Mouse (Mus musculus): ENCODE data around the gene Rgcc.
A peak's percentile ranks its signal among the peaks of the same experiment; 100 is the strongest.

Rgcc gene

GRCm38 (mm10) chr14:79241656-79242385, 59.6 kb downstream of the Rgcc start:
- DNase-seq (ENCODE audit: low read depth, low spot score) = no peak

GRCm38 (mm10) chr14:79241057-79241570, 60.3 kb downstream of the Rgcc start:
- peak; percentile 35 for DNase-seq (ENCODE audit: low read depth, low spot score)

- no peak for DNase-seq (ENCODE audit: low read depth, low spot score)
Measured at GRCm38 (mm10) chr14:79239402-79239801, 62.0 kb downstream of the Rgcc start.
